ENCODE assay signal across 8 mouse cellular contexts in the genomic region with DNA sequence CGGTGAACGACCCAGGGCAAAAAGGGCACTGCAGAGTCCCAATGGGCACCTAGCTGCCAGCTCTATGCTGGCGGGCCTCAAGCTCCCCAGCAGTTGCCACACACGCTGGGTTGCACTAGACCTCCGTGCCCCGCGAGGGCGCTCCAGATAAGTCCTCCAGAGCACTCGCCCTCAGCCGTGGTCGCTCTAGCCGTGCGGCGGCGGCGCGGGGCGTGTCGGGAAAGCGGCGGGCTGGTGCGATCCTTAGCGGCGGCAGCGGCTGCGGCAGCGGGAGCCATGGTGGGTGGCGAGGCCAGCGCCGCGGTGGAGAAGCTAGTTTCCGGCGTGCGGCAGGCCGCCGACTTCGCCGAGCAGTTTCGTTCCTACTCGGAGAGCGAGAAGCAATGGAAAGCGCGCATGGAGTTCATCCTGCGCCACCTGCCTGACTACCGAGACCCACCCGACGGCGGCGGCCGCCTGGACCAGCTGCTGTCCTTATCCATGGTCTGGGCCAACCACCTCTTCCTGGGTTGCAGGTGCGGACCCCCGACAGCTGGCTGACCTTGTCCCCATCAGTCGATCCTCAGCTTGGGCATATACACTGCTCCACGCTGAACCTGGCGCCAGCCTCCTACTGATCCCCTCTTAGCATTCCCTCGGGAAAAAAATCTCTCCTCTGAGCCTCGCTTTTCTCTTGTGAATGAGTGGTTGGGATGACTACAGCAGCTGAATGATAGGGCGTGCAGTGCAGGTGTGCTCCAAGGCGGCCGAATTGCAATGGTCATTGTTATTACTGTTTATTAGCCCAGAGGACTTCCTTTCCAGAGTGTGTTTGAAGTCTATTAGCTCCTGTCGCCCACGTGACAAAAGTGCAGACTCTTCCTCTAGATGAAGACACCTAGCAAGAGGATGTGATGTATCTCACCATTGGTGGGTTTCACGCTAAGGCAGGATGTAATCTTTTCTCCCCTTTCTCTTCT. TPM values are rescaled to one million over a fixed set of nuclear protein-coding genes. Genes with fewer than 3 reads are reported as not detected.
DNase-seq lines count a peak whose midpoint lies in the region; ATAC-seq and TF ChIP-seq lines count a peak whose summit lies in the region.

A gene (plus strand): TSS at position 219 of the 959 bp plus-strand sequence.

- DNase-seq in CH12.LX (ENCODE audit: extremely low read depth): peak; percentile 96
- DNase-seq in c-Kit-positive CD71-positive TER-119-negative erythroid progenitor cells, embryonic 14.5 days (ENCODE audit: low read depth): peak; percentile 96
- peak; percentile 82 for DNase-seq in heart, postnatal 0 days (ENCODE audit: low spot score)
- DNase-seq in kidney, postnatal 4 days: peak; percentile 98 to 99

- TF ChIP-seq CTCF in CH12.LX (conservative IDR thresholded peaks at IDR 0.05 in 1 of 2, IDR thresholded peaks at IDR 0.05 in 1 of 2; ENCODE audit: low read depth in 2 of 2, low read length in 2 of 2): peak; percentile 22 to 99; a peak in 3 of 4 replicates
- TF ChIP-seq CTCF in heart, postnatal 0 days (IDR thresholded peaks at IDR 0.05; ENCODE audit: low read depth): peak; percentile 92
- peak; percentile 91; the same call in 1 of the 2 replicates for TF ChIP-seq CTCF in testis, adult 2 months (IDR thresholded peaks at IDR 0.05; ENCODE audit: control insufficient read depth, insufficient read depth, insufficient replicate concordance, low read depth, low read length)

- 3% methylated on average over 56 of the region's 63 CpGs for WGBS in forebrain, embryonic 12.5 days
- WGBS in heart, postnatal 0 days: 2% methylated on average over 55 of the region's 63 CpGs
- 1% methylated on average over 63 of the region's 63 CpGs for WGBS in liver, embryonic 16.5 days (ENCODE audit: insufficient replicate concordance)
- WGBS in neural tube, embryonic 13.5 days: 3% methylated on average over 63 of the region's 63 CpGs

- dilution Hi-C loops in CH12.LX (cut with MboI; ENCODE audit: extremely low pct_ligation_motif_present, extremely low pct_unique_long_range_greater_than_20kb, low sequenced_read_pairs): no loop called here

- peak; percentile 74 for TF ChIP-seq RAD21 in CH12.LX (IDR thresholded peaks at IDR 0.05; ENCODE audit: low read depth, low read length)

- TF ChIP-seq POLR2A in CH12.LX (IDR thresholded peaks at IDR 0.05; ENCODE audit: low read depth, low read length): peak; percentile 86
- peak; percentile 62; the same call in 1 of the 2 replicates for TF ChIP-seq POLR2A in testis, adult 2 months (IDR thresholded peaks at IDR 0.05; ENCODE audit: control insufficient read depth, low read depth, low read length)

- H3K79me2 ChIP-seq in CH12.LX (replicated peaks; ENCODE audit: control insufficient read depth, extremely low read depth, insufficient read depth, poor library complexity, severe bottlenecking): peaks cover 25% of the 10 kb centered on the region

- H3K9ac ChIP-seq in CH12.LX (ENCODE audit: insufficient read depth, low read depth): peak within 1 kb of the TSS; percentile 77
- H3K9ac ChIP-seq in forebrain, embryonic 12.5 days: peak within 1 kb of the TSS; percentile 84
- H3K9ac ChIP-seq in heart, postnatal 0 days (replicated peaks; ENCODE audit: low read depth, low read length): peak within 1 kb of the TSS; percentile 56
- H3K9ac ChIP-seq in liver, embryonic 16.5 days (ENCODE audit: low read depth, low read length): peak within 1 kb of the TSS; percentile 90
- H3K9ac ChIP-seq in neural tube, embryonic 13.5 days: peak within 1 kb of the TSS; percentile 85

- H3K4me3 ChIP-seq in CH12.LX (replicated peaks in 1 of 3; ENCODE audit: low read depth in 2 of 3, low read length in 2 of 3, poor library complexity in 1 of 3): peak within 1 kb of the TSS; percentile 71 to 75 (median 75)
- H3K4me3 ChIP-seq in forebrain, embryonic 12.5 days (replicated peaks): peak within 1 kb of the TSS; percentile 71
- H3K4me3 ChIP-seq in heart, postnatal 0 days (ENCODE audit: low read depth, low read length): peak within 1 kb of the TSS; percentile 59
- H3K4me3 ChIP-seq in liver, embryonic 16.5 days (ENCODE audit: low read depth, low read length): peak within 1 kb of the TSS; percentile 84
- peak within 1 kb of the TSS; percentile 79 for H3K4me3 ChIP-seq in neural tube, embryonic 13.5 days
- peak within 1 kb of the TSS; percentile 84 for H3K4me3 ChIP-seq in testis, adult 2 months (ENCODE audit: control insufficient read depth, low read depth, low read length)

- H3K4me1 ChIP-seq in CH12.LX (ENCODE audit: control insufficient read depth in 1 of 2, insufficient read depth in 2 of 2): peaks cover 5 to 30% of the 10 kb centered on the region in 2 experiments; a peak in 3 of 4 replicates
- H3K4me1 ChIP-seq in forebrain, embryonic 12.5 days: peaks cover 13% of the 10 kb centered on the region
- H3K4me1 ChIP-seq in heart, postnatal 0 days (ENCODE audit: control insufficient read depth, insufficient read depth): peaks cover 8% of the 10 kb centered on the region
- H3K4me1 ChIP-seq in liver, embryonic 16.5 days (ENCODE audit: control insufficient read depth, low read depth, low read length): peaks cover 10% of the 10 kb centered on the region
- H3K4me1 ChIP-seq in neural tube, embryonic 13.5 days (replicated peaks): peaks cover 14% of the 10 kb centered on the region
- peaks cover 2% of the 10 kb centered on the region for H3K4me1 ChIP-seq in testis, adult 2 months (ENCODE audit: control insufficient read depth, insufficient read depth, low read length)

- peak within 1 kb of the TSS; percentile 63 for H3K27ac ChIP-seq in CH12.LX (ENCODE audit: insufficient read depth, low read depth)
- H3K27ac ChIP-seq in forebrain, embryonic 12.5 days: peak within 1 kb of the TSS; percentile 53; the same call in 1 of the 2 replicates
- H3K27ac ChIP-seq in heart, postnatal 0 days (ENCODE audit: low read depth): peak within 1 kb of the TSS; percentile 21
- peak within 1 kb of the TSS; percentile 27; the same call in 1 of the 2 replicates for H3K27ac ChIP-seq in liver, embryonic 16.5 days (ENCODE audit: low read length)
- H3K27ac ChIP-seq in neural tube, embryonic 13.5 days (replicated peaks): peak within 1 kb of the TSS; percentile 75
- peak within 1 kb of the TSS; percentile 3; the same call in 1 of the 2 replicates for H3K27ac ChIP-seq in testis, adult 2 months (ENCODE audit: control insufficient read depth, insufficient read depth, low read depth, low read length)

- H3K27me3 ChIP-seq in CH12.LX (replicated peaks): no peaks in the 10 kb centered on the region
- H3K27me3 ChIP-seq in forebrain, embryonic 12.5 days: no peaks in the 10 kb centered on the region
- H3K27me3 ChIP-seq in heart, postnatal 0 days (ENCODE audit: control insufficient read depth, insufficient read depth, low read length): no peaks in the 10 kb centered on the region
- H3K27me3 ChIP-seq in liver, embryonic 16.5 days (ENCODE audit: control insufficient read depth, insufficient read depth, low read depth, low read length): no peaks in the 10 kb centered on the region
- no peaks in the 10 kb centered on the region for H3K27me3 ChIP-seq in neural tube, embryonic 13.5 days
- H3K27me3 ChIP-seq in testis, adult 2 months (ENCODE audit: control insufficient read depth, insufficient read depth, low read length): no peaks in the 10 kb centered on the region

- in situ Hi-C loops in CH12.LX (cut with MboI; ENCODE audit: low pct_ligation_motif_present, low pct_unique_long_range_greater_than_20kb, low sequenced_read_pairs): loop anchor here (10.0 kb wide), 1 partner anchor 143 kb away; no protein-coding TSS in a partner anchor

- H3K36me3 ChIP-seq in CH12.LX (replicated peaks in 1 of 2; ENCODE audit: control insufficient read depth in 1 of 2, insufficient read depth in 1 of 2, low read length in 1 of 2): peaks cover 30 to 36% of the 10 kb centered on the region in 2 experiments
- peaks cover 30% of the 10 kb centered on the region for H3K36me3 ChIP-seq in forebrain, embryonic 12.5 days (replicated peaks)
- H3K36me3 ChIP-seq in heart, postnatal 0 days (replicated peaks; ENCODE audit: control insufficient read depth, insufficient read depth, low read length): peaks cover 30% of the 10 kb centered on the region
- peaks cover 13% of the 10 kb centered on the region for H3K36me3 ChIP-seq in liver, embryonic 16.5 days (ENCODE audit: control insufficient read depth, insufficient read depth)
- peaks cover 29% of the 10 kb centered on the region for H3K36me3 ChIP-seq in neural tube, embryonic 13.5 days
- peaks cover 2% of the 10 kb centered on the region for H3K36me3 ChIP-seq in testis, adult 2 months (ENCODE audit: control insufficient read depth, insufficient read depth, low read length)

- ATAC-seq in forebrain, embryonic 12.5 days (ENCODE audit: low FRiP score): peak; percentile 95
- peak; percentile 95 for ATAC-seq in heart, postnatal 0 days (ENCODE audit: insufficient read depth, low read depth)
- peak; percentile 95 for ATAC-seq in liver, embryonic 16.5 days (ENCODE audit: low read depth)
- peak; percentile 96 for ATAC-seq in neural tube, embryonic 13.5 days (ENCODE audit: low read depth)

- H3K9me3 ChIP-seq in CH12.LX (replicated peaks; ENCODE audit: low read length): peaks cover 10% of the 10 kb centered on the region
- no peaks in the 10 kb centered on the region for H3K9me3 ChIP-seq in forebrain, embryonic 12.5 days
- H3K9me3 ChIP-seq in heart, postnatal 0 days (replicated peaks; ENCODE audit: control insufficient read depth, low read length): no peaks in the 10 kb centered on the region
- H3K9me3 ChIP-seq in liver, embryonic 16.5 days (replicated peaks; ENCODE audit: control insufficient read depth, low read length): no peaks in the 10 kb centered on the region
- no peaks in the 10 kb centered on the region for H3K9me3 ChIP-seq in neural tube, embryonic 13.5 days

- TF ChIP-seq EP300 in CH12.LX (IDR thresholded peaks at IDR 0.05; ENCODE audit: low read length): no peak
- TF ChIP-seq EP300 in heart, postnatal 0 days (IDR thresholded peaks at IDR 0.05; ENCODE audit: low read depth): peak; percentile 79

- peak within 1 kb of the TSS; percentile 82 for H3K4me2 ChIP-seq in CH12.LX (ENCODE audit: insufficient read depth, low read depth, poor library complexity, severe bottlenecking)
- peak within 1 kb of the TSS; percentile 95 for H3K4me2 ChIP-seq in forebrain, embryonic 12.5 days
- H3K4me2 ChIP-seq in heart, postnatal 0 days (ENCODE audit: low read depth, low read length): peak within 1 kb of the TSS; percentile 90
- H3K4me2 ChIP-seq in liver, embryonic 16.5 days (ENCODE audit: low read depth, low read length): peak within 1 kb of the TSS; percentile 97
- H3K4me2 ChIP-seq in neural tube, embryonic 13.5 days: peak within 1 kb of the TSS; percentile 80

RNA-seq across cellular contexts. Expression of the gene that starts here (rescaled TPM):
- total RNA-seq in CH12.LX (2012; rRNA removed) (170 and 172 TPM in 2 replicates), CH12.LX (2014; rRNA removed) (256 and 271 TPM in 2 replicates)
- polyA plus RNA-seq in CH12.LX (2012; ENCODE audit: insufficient read length, low read depth): 200 and 219 TPM in 2 replicates
- 114 and 122 TPM in 2 replicates for polyA plus RNA-seq in forebrain, embryonic 12.5 days (2016; fragmentation: Nextera tagmentation; extraction: Ambion mirVana)
- total RNA-seq in heart, postnatal 0 days (2014; rRNA removed; ENCODE audit: low replicate concordance): 37.6 and 58.0 TPM in 2 replicates
- 40.7 and 46.9 TPM in 2 replicates for polyA plus RNA-seq in heart, postnatal 0 days (2015; fragmentation: Nextera tagmentation; extraction: Ambion mirVana)
- 40.6 and 41.7 TPM in 2 replicates for polyA plus RNA-seq in liver, embryonic 16.5 days (2015; fragmentation: Nextera tagmentation; extraction: Ambion mirVana)
- polyA plus RNA-seq in neural tube, embryonic 13.5 days (2015; fragmentation: Nextera tagmentation; extraction: Ambion mirVana): 115 and 116 TPM in 2 replicates
- 7.0 and 8.0 TPM in 2 replicates for polyA plus RNA-seq in testis, adult 2 months (2012; rRNA removed)

Comparison
In these comparisons a context has a peak if more than half of its experiments do, and no peak if none do; other contexts are left out.
1. Peak in every context shown above with its lines: DNase-seq, ATAC-seq, H3K4me3 ChIP-seq and H3K27ac ChIP-seq.
2. H3K27ac ChIP-seq: peak in every context shown above with its lines; median percentile 75 in neural tube, embryonic 13.5 days; 63 in CH12.LX; 53 in forebrain, embryonic 12.5 days; 27 in liver, embryonic 16.5 days; 21 in heart, postnatal 0 days; 3 in testis, adult 2 months.